ENCODE assay signal across 11 mouse cellular contexts in the genomic region with DNA sequence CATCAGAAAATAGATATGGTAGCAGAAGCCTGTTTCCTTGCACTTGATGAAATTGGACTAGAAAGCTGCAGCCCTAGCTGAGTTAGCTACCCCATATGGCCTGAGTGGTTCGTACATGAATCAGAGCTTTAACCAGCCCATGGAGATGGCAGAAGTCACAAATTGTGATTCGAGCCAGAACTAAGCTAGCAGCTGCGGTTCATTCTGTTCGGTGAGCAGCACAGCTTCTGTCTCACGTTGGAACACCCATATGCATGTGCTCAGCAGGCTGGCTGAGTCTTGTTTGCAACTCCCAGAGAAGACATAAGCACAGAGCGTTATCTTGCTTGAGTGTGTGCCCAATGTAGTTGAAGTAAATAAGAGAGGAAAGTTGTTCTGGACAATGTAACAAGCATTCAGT. TPM values are rescaled to one million over a fixed set of nuclear protein-coding genes. Genes with fewer than 3 reads are reported as not detected.
A peak's percentile ranks its signal among the peaks of the same experiment; 100 is the strongest.
DNase-seq lines count a peak whose midpoint lies in the region.
"Had no signal": no experiment of that assay in that cellular context is flagged by ENCODE, and none has a peak within 500 bp of the region (broad histone marks: within the 10 kb centered on the region; RNA-seq: fewer than 3 reads in every experiment).

No protein-coding gene starts in this region.

- peak; percentile 58 to 62 for DNase-seq in cerebellum, postnatal 14 days
- DNase-seq in cerebellum, adult 9-11 months = no peak
- DNase-seq in frontal cortex, adult 2 months (ENCODE audit: extremely low spot score in 1 of 2, low spot score in 1 of 2) = peak; percentile 46 to 56
- peak; percentile 47 to 51 for DNase-seq in layer of hippocampus, postnatal 25 days (ENCODE audit: extremely low spot score in 1 of 2, low spot score in 1 of 2)
- peak; percentile 71 to 87 for DNase-seq in right cerebral cortex, postnatal 10 days (ENCODE audit: low spot score in 2 of 2)
- no peak for DNase-seq in ovary, adult 18-20 months (ENCODE audit: low spot score)
- DNase-seq in ovary, postnatal 36 days (ENCODE audit: low spot score) = no peak
- no peak for DNase-seq in adrenal gland, postnatal 14 days
- DNase-seq: kidney, postnatal 4 days; lung, postnatal 36 days; thymus, adult 2 months had no signal

RNA-seq across cellular contexts. Expression of a gene that starts 32.9 kb away (rescaled TPM):
- polyA plus RNA-seq in frontal cortex, adult 2 months (2012; rRNA removed) = 14.7 and 15.3 TPM in 2 replicates
- total RNA-seq in layer of hippocampus, postnatal 25 days (2021) = 10 to 100 TPM; 11.8 to 13.3 TPM
- 17.1 and 21.7 TPM in 2 replicates for total RNA-seq in adrenal gland, postnatal 14 days (2021)

RNA-seq across cellular contexts. Expression of a gene that starts 33.0 kb away (rescaled TPM):
- polyA plus RNA-seq in frontal cortex, adult 2 months (2012; rRNA removed) = 166 and 190 TPM in 2 replicates
- total RNA-seq in layer of hippocampus, postnatal 25 days (2021) = 100 to 1,000 TPM; 233 to 257 TPM
- 290 and 308 TPM in 2 replicates for total RNA-seq in adrenal gland, postnatal 14 days (2021)

Comparison
In these comparisons a context has a peak if more than half of its experiments do, and no peak if none do; other contexts are left out.
1. DNase-seq: peak in cerebellum, postnatal 14 days (2 of 2), frontal cortex, adult 2 months (2 of 2), layer of hippocampus, postnatal 25 days (2 of 2) and right cerebral cortex, postnatal 10 days (2 of 2); none in cerebellum, adult 9-11 months (single experiment), ovary, adult 18-20 months (single experiment), ovary, postnatal 36 days (single experiment) and adrenal gland, postnatal 14 days (single experiment).